Mouse (Mus musculus): ENCODE measurements around the gene Serpina12.

GRCm38 (mm10) chr12:104038181-104038580 lies 6.1 kb downstream of the Serpina12 start:
- TF ChIP-seq CTCF (IDR thresholded peaks at IDR 0.05; ENCODE audit: low read depth, low read length) (no peak), GATA1 (IDR thresholded peaks at IDR 0.05; ENCODE audit: borderline replicate concordance, low read length) (no peak), POLR2AphosphoS5 (IDR thresholded peaks at IDR 0.05; ENCODE audit: insufficient replicate concordance, low read depth, low read length) (no peak), GATA2 (IDR thresholded peaks at IDR 0.05; ENCODE audit: borderline replicate concordance, low read depth, low read length) (no peak)

Measured in G1E (cell line).